21 mouse cellular contexts compared by ENCODE assay signal in genomic region chr13:110923936-110924335, GRCm38 (mm10).
"Had no signal": no experiment of that assay in that cellular context is flagged by ENCODE, and none has a peak within 500 bp of the region (broad histone marks: within the 10 kb centered on the region; RNA-seq: fewer than 3 reads in every experiment).

No protein-coding gene starts in this region.

- H3K4me2 ChIP-seq: kidney, embryonic 15.5 days; limb, embryonic 12.5 days; limb, embryonic 15.5 days; liver, embryonic 11.5 days; lung, embryonic 14.5 days; midbrain, embryonic 12.5 days; neural tube, embryonic 12.5 days; neural tube, embryonic 15.5 days; stomach, embryonic 15.5 days had no signal

- H3K9me3 ChIP-seq: kidney, embryonic 15.5 days; limb, embryonic 12.5 days; limb, embryonic 15.5 days; midbrain, embryonic 12.5 days; neural tube, embryonic 12.5 days; neural tube, embryonic 15.5 days; stomach, embryonic 15.5 days had no signal

- H3K4me3 ChIP-seq: kidney, embryonic 15.5 days; limb, embryonic 12.5 days; limb, embryonic 15.5 days; midbrain, embryonic 12.5 days; neural tube, embryonic 12.5 days; neural tube, embryonic 15.5 days; stomach, embryonic 15.5 days had no signal

- H3K4me1 ChIP-seq: kidney, embryonic 15.5 days; limb, embryonic 12.5 days; limb, embryonic 15.5 days; midbrain, embryonic 12.5 days; neural tube, embryonic 12.5 days; neural tube, embryonic 15.5 days; stomach, embryonic 15.5 days had no signal

- DNase-seq: kidney, postnatal 10 days; kidney, postnatal 4 days; left cerebral cortex, postnatal 4 days; liver, postnatal 0 days; lung, embryonic 14.5 days; right cerebral cortex, adult 18-20 months; right cerebral cortex, postnatal 14 days; right cerebral cortex, postnatal 4 days; thymus, postnatal 25 days had no signal

- H3K27ac ChIP-seq: kidney, embryonic 15.5 days; limb, embryonic 12.5 days; limb, embryonic 15.5 days; liver, embryonic 14.5 days; macrophage; midbrain, embryonic 12.5 days; neural tube, embryonic 12.5 days; neural tube, embryonic 15.5 days; stomach, embryonic 15.5 days had no signal

- H3K9ac ChIP-seq: kidney, embryonic 15.5 days; limb, embryonic 12.5 days; limb, embryonic 15.5 days; liver, embryonic 14.5 days; liver, postnatal 0 days; lung, embryonic 14.5 days; midbrain, embryonic 12.5 days; neural tube, embryonic 12.5 days; neural tube, embryonic 15.5 days; stomach, embryonic 15.5 days had no signal

- H3K27me3 ChIP-seq: kidney, embryonic 15.5 days; limb, embryonic 12.5 days; limb, embryonic 15.5 days; midbrain, embryonic 12.5 days; neural tube, embryonic 12.5 days; neural tube, embryonic 15.5 days; stomach, embryonic 15.5 days had no signal

- ATAC-seq: liver, postnatal 0 days; lung, postnatal 0 days; midbrain, embryonic 16.5 days had no signal

- H3K36me3 ChIP-seq: kidney, embryonic 15.5 days; limb, embryonic 12.5 days; limb, embryonic 15.5 days; midbrain, embryonic 12.5 days; neural tube, embryonic 12.5 days; neural tube, embryonic 15.5 days; stomach, embryonic 15.5 days had no signal
